Mouse (Mus musculus): ENCODE results near the gene Gm28048.

The Gm28048 gene

GRCm38 (mm10) chr11:22885350-22885749 lies 96.5 kb downstream of the Gm28048 start:
- DNase-seq: no peak

- DNase-seq: no peak
Measured at GRCm38 (mm10) chr11:22883676-22884075, 98.2 kb downstream of the Gm28048 start.

DNA sequence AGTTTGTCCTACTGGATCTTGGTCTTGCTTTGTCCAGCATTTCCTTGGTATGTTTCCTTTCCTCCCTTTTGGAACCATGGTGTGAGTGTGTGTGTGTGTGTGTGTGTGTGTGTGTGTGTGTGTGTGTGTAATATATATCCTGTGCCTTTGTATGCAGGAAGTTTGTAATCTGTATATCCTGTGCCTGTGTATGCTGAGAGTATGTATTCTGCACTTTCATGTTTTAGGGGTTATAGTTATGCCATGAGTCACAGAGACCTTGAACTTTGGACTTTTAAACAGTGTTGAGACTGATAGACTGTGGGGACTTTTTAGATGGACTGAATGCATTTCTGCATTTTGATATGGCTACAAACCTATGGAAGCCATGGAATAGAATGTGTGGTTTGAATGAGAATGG lies 99.0 kb downstream of the Gm28048 start:
- no peak for DNase-seq

GRCm38 (mm10) chr11:22880383-22881172 lies 101.3 kb downstream of the Gm28048 start:
- no peak for DNase-seq

GRCm38 (mm10) chr11:22879645-22880044 lies 102.2 kb downstream of the Gm28048 start:
- DNase-seq: no peak

DNA sequence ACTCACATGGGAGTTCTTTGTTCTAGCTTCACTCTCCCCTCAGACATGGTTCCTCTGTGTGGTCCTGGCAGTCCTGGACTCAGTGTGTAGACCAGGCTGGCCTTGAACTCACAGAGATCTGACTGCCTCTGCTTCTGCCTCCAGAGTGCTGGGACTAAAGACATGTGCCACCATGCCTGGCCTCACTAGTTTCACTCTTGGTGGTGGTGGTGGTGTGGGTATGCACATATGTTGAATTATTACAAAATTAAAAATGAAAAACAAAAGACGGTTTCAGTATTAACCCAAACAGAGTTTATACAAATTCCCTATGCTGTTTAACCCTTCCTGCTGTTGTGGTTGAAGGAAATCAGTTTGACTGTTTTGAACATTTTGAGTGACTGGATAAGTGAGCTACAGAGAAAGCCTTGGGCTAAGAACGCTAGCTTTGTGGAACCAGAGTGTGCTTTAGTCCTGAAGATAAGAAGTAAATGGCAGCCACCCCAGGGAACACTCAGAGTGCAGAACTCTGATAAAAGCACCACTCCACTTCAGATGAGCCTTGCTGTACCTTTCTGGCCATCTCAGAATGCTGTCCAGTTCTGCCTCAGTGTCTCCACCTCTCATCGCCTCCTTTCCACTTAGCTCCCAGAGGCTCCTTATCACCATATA lies 105.1 kb downstream of the Gm28048 start:
- no peak for DNase-seq

GRCm38 (mm10) chr11:22875279-22875678 lies 106.6 kb downstream of the Gm28048 start:
- no peak for DNase-seq

DNA sequence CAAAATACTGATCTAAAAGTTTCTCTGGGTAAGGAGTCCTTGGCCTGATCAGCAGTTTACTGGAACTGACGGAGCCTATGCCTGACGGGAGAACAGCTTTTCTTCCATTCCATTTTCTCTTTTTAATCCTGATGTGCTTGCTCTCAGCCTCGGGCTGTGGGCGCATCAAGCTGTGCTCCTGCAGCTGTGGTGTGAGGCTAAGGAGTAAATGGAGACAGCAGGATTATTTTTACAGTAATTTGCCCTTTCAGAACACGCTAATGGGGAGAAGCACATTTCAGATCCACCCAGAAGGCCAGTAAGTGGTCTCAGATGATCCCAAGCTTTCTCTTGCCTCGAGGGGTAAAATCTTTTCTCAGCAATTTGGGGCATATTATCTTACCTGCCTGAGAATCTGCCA lies 107.1 kb downstream of the Gm28048 start:
- DNase-seq: no peak

GRCm38 (mm10) chr11:22873383-22873782 lies 108.5 kb downstream of the Gm28048 start:
- DNase-seq: peak; percentile 26 to 56

DNA sequence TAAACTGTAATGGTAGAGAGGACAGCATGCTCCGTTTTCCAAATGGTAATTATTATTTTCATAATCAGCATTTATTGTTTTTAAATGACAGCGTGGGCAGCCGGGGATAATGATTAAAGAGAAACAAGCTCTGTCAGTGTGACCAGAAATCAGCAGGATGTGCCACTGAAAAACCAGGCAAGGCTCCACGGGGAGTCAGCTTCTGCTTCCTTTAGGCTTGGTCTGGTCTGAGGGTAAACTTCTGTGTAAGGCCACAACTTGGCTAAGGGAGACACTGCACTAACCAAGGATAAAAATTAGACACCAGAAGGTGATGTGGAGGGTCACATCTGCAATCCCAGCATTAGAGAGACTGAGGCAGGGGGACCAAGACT lies 109.6 kb downstream of the Gm28048 start:
- DNase-seq: no peak

GRCm38 (mm10) chr11:22871628-22872306 lies 110.1 kb downstream of the Gm28048 start:
- DNase-seq: no peak

GRCm38 (mm10) chr11:22868582-22868981 lies 113.3 kb downstream of the Gm28048 start:
- no peak for DNase-seq

DNA sequence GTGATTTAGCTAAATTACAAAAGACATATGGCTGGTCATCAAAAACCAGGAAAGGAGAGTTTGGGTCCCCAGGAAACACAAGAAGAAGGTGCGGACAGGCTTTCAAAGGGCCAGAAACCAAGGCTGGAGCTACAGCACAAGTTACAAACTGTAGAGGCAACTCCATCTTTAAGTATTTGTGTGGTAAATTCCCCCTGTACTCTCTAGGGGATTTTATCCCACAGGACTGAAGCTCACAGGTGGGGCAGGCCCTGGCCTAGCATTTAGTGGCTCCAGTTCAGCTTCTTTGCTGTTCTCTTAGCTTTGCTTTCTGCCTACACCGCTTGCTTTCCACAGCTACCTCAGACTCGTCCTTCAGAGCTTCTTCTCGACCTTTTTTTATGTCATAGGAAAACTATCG lies 114.2 kb downstream of the Gm28048 start:
- no peak for DNase-seq

- no peak for DNase-seq
Measured at GRCm38 (mm10) chr11:22865635-22866246, 116.1 kb downstream of the Gm28048 start.

GRCm38 (mm10) chr11:22864305-22865060 lies 117.4 kb downstream of the Gm28048 start:
- DNase-seq: no peak

- DNase-seq: no peak
Measured at GRCm38 (mm10) chr11:22863581-22863980, 118.3 kb downstream of the Gm28048 start.

DNA sequence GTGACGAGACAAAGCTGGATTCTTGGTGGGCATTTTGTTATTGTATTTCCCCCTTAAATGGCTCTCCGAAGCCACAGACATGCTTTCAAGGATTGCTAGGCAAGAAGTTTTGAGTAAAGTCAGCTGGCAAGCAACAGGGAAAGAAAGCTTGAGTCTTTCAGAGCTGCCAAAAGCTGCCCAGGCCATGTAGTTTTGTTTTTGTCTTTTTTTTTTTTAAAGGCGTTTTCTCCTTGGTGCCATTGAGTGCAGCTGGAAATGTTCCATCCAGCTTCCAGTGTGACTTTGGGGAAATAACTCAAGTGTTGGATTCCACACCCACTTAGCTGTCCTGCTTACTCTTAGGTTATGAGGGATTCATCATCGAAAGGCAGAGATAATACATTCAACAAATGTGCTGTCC lies 120.6 kb downstream of the Gm28048 start:
- DNase-seq: no peak

- no peak for DNase-seq
Measured at GRCm38 (mm10) chr11:22860335-22861227, 121.3 kb downstream of the Gm28048 start, which contains the start of gene B3gnt2. TSS of gene B3gnt2 (minus strand) at chr11:22860961.

GRCm38 (mm10) chr11:22859633-22860334 lies 122.1 kb downstream of the Gm28048 start:
- DNase-seq: peak; percentile 62 to 66

DNA sequence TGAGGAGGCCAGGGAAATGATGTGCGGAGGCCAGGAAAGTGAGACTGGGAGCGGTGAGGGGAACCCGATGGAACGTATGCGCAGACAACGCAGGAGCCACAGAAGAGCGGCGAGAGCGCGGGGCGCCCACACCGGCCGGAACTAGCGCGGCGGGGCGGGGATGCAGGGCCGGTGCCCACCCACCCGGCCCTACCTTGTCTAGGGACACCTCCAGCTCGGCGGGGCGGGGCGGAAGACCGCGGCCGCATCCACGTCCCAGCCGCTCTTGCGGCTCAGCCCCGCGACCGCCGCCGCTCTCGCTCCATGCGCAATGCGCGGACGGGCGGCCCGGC lies 122.6 kb downstream of the Gm28048 start:
- no peak for DNase-seq
